Mouse (Mus musculus): Measurements from ENCODE around the gene Cfap61.

Cfap61 gene

GRCm38 (mm10) chr2:145949475-145950068 lies 15.0 kb downstream of the Cfap61 start:
- no peak for DNase-seq (ENCODE audit: low spot score)

GRCm38 (mm10) chr2:145950239-145950638 lies 15.7 kb downstream of the Cfap61 start:
- no peak for DNase-seq (ENCODE audit: low spot score)

- no peak for DNase-seq (ENCODE audit: low spot score)
Measured at GRCm38 (mm10) chr2:145952726-145953125, 18.1 kb downstream of the Cfap61 start.

GRCm38 (mm10) chr2:145955844-145956243 lies 21.3 kb downstream of the Cfap61 start:
- DNase-seq (ENCODE audit: low spot score) = no peak

- no peak for DNase-seq (ENCODE audit: low spot score)
Measured at GRCm38 (mm10) chr2:145956318-145956717, 21.7 kb downstream of the Cfap61 start.

- no peak for DNase-seq (ENCODE audit: low spot score)
Measured at GRCm38 (mm10) chr2:145957450-145957849, 22.9 kb downstream of the Cfap61 start.

- DNase-seq (ENCODE audit: low spot score) = no peak
Measured at GRCm38 (mm10) chr2:145958097-145958496, 23.5 kb downstream of the Cfap61 start.

GRCm38 (mm10) chr2:145958551-145958950 lies 24.0 kb downstream of the Cfap61 start:
- DNase-seq (ENCODE audit: low spot score) = no peak

- no peak for DNase-seq (ENCODE audit: low spot score)
Measured at GRCm38 (mm10) chr2:145961861-145962260, 27.3 kb downstream of the Cfap61 start.

GRCm38 (mm10) chr2:145970751-145971150 lies 36.2 kb downstream of the Cfap61 start:
- DNase-seq (ENCODE audit: low spot score) = no peak

- DNase-seq (ENCODE audit: low spot score) = no peak
Measured at GRCm38 (mm10) chr2:145971237-145972010, 36.8 kb downstream of the Cfap61 start.

GRCm38 (mm10) chr2:145972571-145972970 lies 38.0 kb downstream of the Cfap61 start:
- DNase-seq (ENCODE audit: low spot score) = no peak

GRCm38 (mm10) chr2:145979616-145980015 lies 45.0 kb downstream of the Cfap61 start:
- DNase-seq (ENCODE audit: low spot score) = no peak

- no peak for DNase-seq (ENCODE audit: low spot score)
Measured at GRCm38 (mm10) chr2:145980881-145981280, 46.3 kb downstream of the Cfap61 start.

GRCm38 (mm10) chr2:145981699-145982112 lies 47.1 kb downstream of the Cfap61 start:
- no peak for DNase-seq (ENCODE audit: low spot score)

- DNase-seq (ENCODE audit: low spot score) = no peak
Measured at GRCm38 (mm10) chr2:145982317-145983045, 47.9 kb downstream of the Cfap61 start.

- no peak for DNase-seq (ENCODE audit: low spot score)
Measured at GRCm38 (mm10) chr2:145987757-145988156, 53.2 kb downstream of the Cfap61 start.

- DNase-seq (ENCODE audit: low spot score) = no peak
Measured at GRCm38 (mm10) chr2:145990446-145990845, 55.9 kb downstream of the Cfap61 start.

- DNase-seq (ENCODE audit: low spot score) = no peak
Measured at GRCm38 (mm10) chr2:145996472-145996871, 61.9 kb downstream of the Cfap61 start.

GRCm38 (mm10) chr2:145997956-145998525 lies 63.5 kb downstream of the Cfap61 start:
- DNase-seq (ENCODE audit: low spot score) = peak; percentile 8

GRCm38 (mm10) chr2:146008801-146009200 lies 74.2 kb downstream of the Cfap61 start:
- DNase-seq (ENCODE audit: low spot score) = no peak

GRCm38 (mm10) chr2:146009596-146010349 lies 75.2 kb downstream of the Cfap61 start:
- no peak for DNase-seq (ENCODE audit: low spot score)
